Mouse (Mus musculus) heart, embryonic 11.5 days (tissue): ENCODE measurements at regions not wholly inside any gene's neighbourhood (a gene's known extent, or its start where the extent isn't known, plus 50 kb on each side); places are given as distances from the start of the nearest gene placed in this dataset.

Experiments
- ATAC-seq: fragments of 200-750 bp; cut with Nextera tagmentation; replicated peaks from 2 replicates; pipeline ENCODE4 v1.8.0; 2017; ENCODE audit warnings: moderate library complexity; ENCODE audit not compliant: insufficient number of reproducible peaks, low FRiP score, low TSS enrichment
- H3K27ac ChIP-seq: fragments of 300-500 bp; sonication (generic); 2 replicates; pipeline ENCODE4 v1.5.1; 2014; ENCODE audit warnings: mild to moderate bottlenecking, low read depth, low read length
- H3K27me3 ChIP-seq: fragments of 300-500 bp; sonication (generic); 2 replicates; pipeline ENCODE4 v1.6.1; 2014; ENCODE audit warnings: mild to moderate bottlenecking, low read length, mixed read lengths; ENCODE audit not compliant: control insufficient read depth, insufficient read depth
- H3K36me3 ChIP-seq: fragments of 300-500 bp; sonication (generic); 2 replicates; pipeline ENCODE4 v1.6.1; 2014; ENCODE audit warnings: mild to moderate bottlenecking, low read length, moderate library complexity, mixed read lengths; ENCODE audit not compliant: control insufficient read depth, insufficient read depth
- H3K4me1 ChIP-seq: fragments of 300-500 bp; sonication (generic); 2 replicates; pipeline ENCODE4 v1.6.1; 2014; ENCODE audit warnings: low read length; ENCODE audit not compliant: control insufficient read depth, insufficient read depth
- H3K4me2 ChIP-seq: fragments of 300-500 bp; sonication (generic); 2 replicates; pipeline ENCODE4 v1.6.1; 2014; ENCODE audit warnings: mild to moderate bottlenecking, moderate library complexity
- H3K4me3 ChIP-seq: fragments of 300-500 bp; sonication (generic); 2 replicates; pipeline ENCODE4 v1.5.1; 2014; ENCODE audit warnings: low read depth, low read length
- H3K9ac ChIP-seq: fragments of 300-500 bp; sonication (generic); 2 replicates; pipeline ENCODE4 v1.6.1; 2014; ENCODE audit warnings: mild to moderate bottlenecking, low read depth, low read length, moderate library complexity
- H3K9me3 ChIP-seq: fragments of 300-500 bp; sonication (generic); replicated peaks from 2 replicates; pipeline ENCODE4 v1.6.1; 2016; ENCODE audit warnings: low read length; ENCODE audit not compliant: control insufficient read depth
- WGBS: fragments of 180-500 bp; shearing (Covaris S2); extraction: QIAGEN DNeasy Blood & Tissue Kit; methylation state at CpG from one replicate; pipeline ENCODE4 v1.1.7; 2014; ENCODE audit not compliant: insufficient replicate concordance; 5-methylcytosine and 5-hydroxymethylcytosine counted together

GRCm38 (mm10) chr7:137888731-137889130 lies 451.3 kb downstream of the Glrx3 start:
- WGBS: 81% methylated on average over 11 of the region's 11 CpGs
- H3K4me3 ChIP-seq: no peak overlapping the region
- H3K27ac ChIP-seq: no peak overlapping the region
- H3K4me1 ChIP-seq: no peaks in the 10 kb centered on the region
- H3K36me3 ChIP-seq: no peaks in the 10 kb centered on the region
- ATAC-seq: no peak
- no peak overlapping the region for H3K4me2 ChIP-seq
- no peak overlapping the region for H3K9ac ChIP-seq
- H3K9me3 ChIP-seq: no peaks in the 10 kb centered on the region
- no peaks in the 10 kb centered on the region for H3K27me3 ChIP-seq

GRCm38 (mm10) chr7:137906424-137907060 lies 469.1 kb downstream of the Glrx3 start:
- Histone ChIP-seq H3K9ac (no peak overlapping the region), H3K4me1 (no peaks in the 10 kb centered on the region), H3K27ac (no peak overlapping the region), H3K9me3 (no peaks in the 10 kb centered on the region), H3K4me2 (no peak overlapping the region), H3K36me3 (no peaks in the 10 kb centered on the region), H3K27me3 (no peaks in the 10 kb centered on the region), H3K4me3 (no peak overlapping the region)
- WGBS: 68% methylated on average over 9 of the region's 9 CpGs
- no peak for ATAC-seq

GRCm38 (mm10) chr7:137909456-137909855 lies 472.0 kb downstream of the Glrx3 start:
- no peaks in the 10 kb centered on the region for H3K27me3 ChIP-seq
- 55% methylated on average over 3 of the region's 3 CpGs for WGBS
- no peak for ATAC-seq

GRCm38 (mm10) chr7:137913551-137914105 lies 476.2 kb downstream of the Glrx3 start:
- no peak overlapping the region for H3K4me3 ChIP-seq
- no peaks in the 10 kb centered on the region for H3K9me3 ChIP-seq
- WGBS: 71% methylated on average over 4 of the region's 4 CpGs
- no peak overlapping the region for H3K27ac ChIP-seq
- no peaks in the 10 kb centered on the region for H3K36me3 ChIP-seq
- ATAC-seq: no peak
- no peak overlapping the region for H3K4me2 ChIP-seq
- no peaks in the 10 kb centered on the region for H3K27me3 ChIP-seq
- H3K4me1 ChIP-seq: no peaks in the 10 kb centered on the region
- no peak overlapping the region for H3K9ac ChIP-seq

More at GRCm38 (mm10) chr7:137909456-137909855, 472.0 kb downstream of the Glrx3 start:
- Histone ChIP-seq H3K9ac (no peak overlapping the region), H3K9me3 (no peaks in the 10 kb centered on the region), H3K36me3 (no peaks in the 10 kb centered on the region), H3K4me1 (no peaks in the 10 kb centered on the region), H3K4me2 (no peak overlapping the region), H3K27ac (no peak overlapping the region), H3K4me3 (no peak overlapping the region)

- Histone ChIP-seq H3K4me3 (no peak overlapping the region), H3K27me3 (no peaks in the 10 kb centered on the region), H3K9ac (no peak overlapping the region), H3K4me2 (no peak overlapping the region), H3K27ac (no peak overlapping the region), H3K4me1 (no peaks in the 10 kb centered on the region), H3K9me3 (no peaks in the 10 kb centered on the region), H3K36me3 (no peaks in the 10 kb centered on the region)
- WGBS: 78% methylated on average over 5 of the region's 5 CpGs
- ATAC-seq: no peak
These were observed 477.1 kb downstream of the Glrx3 start for GRCm38 (mm10) chr7:137914506-137914905.

GRCm38 (mm10) chr7:137916351-137916750 lies 478.9 kb downstream of the Glrx3 start:
- no peak for ATAC-seq
- Histone ChIP-seq H3K9ac (no peak overlapping the region), H3K36me3 (no peaks in the 10 kb centered on the region), H3K27ac (no peak overlapping the region), H3K4me2 (no peak overlapping the region), H3K27me3 (peaks cover 2% of the 10 kb centered on the region; the same call in 1 of the 2 replicates), H3K4me3 (no peak overlapping the region), H3K9me3 (no peaks in the 10 kb centered on the region), H3K4me1 (no peaks in the 10 kb centered on the region)
- WGBS: 68% methylated on average over 1 of the region's 1 CpGs

GRCm38 (mm10) chr7:137924464-137925167 lies 472.9 kb downstream of the Tcerg1l start:
- Histone ChIP-seq H3K9me3 (no peaks in the 10 kb centered on the region), H3K9ac (no peak overlapping the region), H3K4me1 (peaks cover 18% of the 10 kb centered on the region), H3K27ac (no peak overlapping the region), H3K4me2 (peak overlapping the region; percentile 5; the same call in 1 of the 2 replicates), H3K4me3 (no peak overlapping the region), H3K27me3 (peaks cover 5% of the 10 kb centered on the region), H3K36me3 (no peaks in the 10 kb centered on the region)
- WGBS: 30% methylated on average over 7 of the region's 7 CpGs
- ATAC-seq: peak; percentile 35; the same call in 1 of the 2 replicates

GRCm38 (mm10) chr7:137925656-137926055 lies 471.9 kb downstream of the Tcerg1l start:
- Histone ChIP-seq H3K36me3 (no peaks in the 10 kb centered on the region), H3K9me3 (no peaks in the 10 kb centered on the region), H3K4me2 (no peak overlapping the region), H3K4me1 (peaks cover 27% of the 10 kb centered on the region), H3K27ac (no peak overlapping the region), H3K27me3 (peaks cover 3% of the 10 kb centered on the region; the same call in 1 of the 2 replicates), H3K9ac (no peak overlapping the region), H3K4me3 (no peak overlapping the region)
- WGBS: 51% methylated on average over 3 of the region's 3 CpGs
- ATAC-seq: no peak
